ENCODE assay signal across 8 mouse cellular contexts in the genomic region with DNA sequence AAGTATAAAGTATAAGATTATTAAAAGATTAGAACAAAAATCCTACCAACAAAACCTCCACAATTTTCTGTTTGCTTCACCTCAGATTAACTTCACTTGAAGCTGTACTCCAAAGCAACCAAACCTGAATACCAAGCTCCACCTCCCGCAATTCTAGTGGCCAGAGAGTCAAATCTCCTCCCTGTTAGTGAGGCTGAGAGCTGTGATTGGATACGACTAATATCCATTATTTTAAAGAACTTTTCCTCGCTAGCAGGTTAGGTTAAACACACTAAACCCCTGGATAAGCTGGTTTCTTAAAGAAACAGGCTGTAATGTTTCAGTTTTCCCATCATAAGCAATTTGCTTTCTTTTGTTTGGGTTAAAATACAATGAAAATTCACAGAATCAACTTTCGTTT. TPM values are rescaled to one million over a fixed set of nuclear protein-coding genes. Genes with fewer than 3 reads are reported as not detected.
A peak's percentile ranks its signal among the peaks of the same experiment; 100 is the strongest.
DNase-seq lines count a peak whose midpoint lies in the region; ATAC-seq lines count a peak whose summit lies in the region.

No protein-coding gene starts in this region.

- H3K27ac ChIP-seq in intestine, embryonic 14.5 days (ENCODE audit: low read depth): no peak overlapping the region

- ATAC-seq in intestine, embryonic 14.5 days (replicated peaks; ENCODE audit: low FRiP score, low TSS enrichment, low read depth): peak; percentile 93
- peak; percentile 97 for ATAC-seq in megakaryocyte progenitor cell, adult 5-6 weeks (replicated peaks; ENCODE audit: poor library complexity)

- no peaks in the 10 kb centered on the region for H3K9me3 ChIP-seq in intestine, embryonic 14.5 days (ENCODE audit: control insufficient read depth, low read length)

- H3K36me3 ChIP-seq in intestine, embryonic 14.5 days (ENCODE audit: control insufficient read depth, insufficient read depth, low read length): no peaks in the 10 kb centered on the region

- peak; percentile 72 for DNase-seq in urinary bladder, postnatal 14 days (ENCODE audit: low spot score)
- no peak for DNase-seq in urinary bladder, adult 2 months (ENCODE audit: low spot score)
- peak; percentile 74 for DNase-seq in embryo, embryonic 9.5 days (ENCODE audit: extremely low spot score)
- peak; percentile 65 for DNase-seq in gastrocnemius, postnatal 25 days
- peak; percentile 68 for DNase-seq in intestine, embryonic 14.5 days (ENCODE audit: low spot score)
- DNase-seq in left cerebral cortex, postnatal 14 days (ENCODE audit: low spot score in 2 of 2): peak; percentile 79 to 86
- DNase-seq in right cerebral cortex, postnatal 36 days (ENCODE audit: low spot score in 2 of 2): peak; percentile 52 to 83

- H3K4me1 ChIP-seq in intestine, embryonic 14.5 days (replicated peaks; ENCODE audit: control insufficient read depth, insufficient read depth, low read length): peaks cover 6% of the 10 kb centered on the region; the same call in 1 of the 2 replicates

- no peaks in the 10 kb centered on the region for H3K27me3 ChIP-seq in intestine, embryonic 14.5 days (replicated peaks; ENCODE audit: control insufficient read depth, insufficient read depth, low read length)

- peak overlapping the region; percentile 46 for H3K4me2 ChIP-seq in intestine, embryonic 14.5 days (ENCODE audit: low read length)

- H3K4me3 ChIP-seq in intestine, embryonic 14.5 days (ENCODE audit: low read depth, low read length): peak overlapping the region; percentile 67

- 2% methylated on average over 4 of the region's 4 CpGs for WGBS in intestine, embryonic 14.5 days

- H3K9ac ChIP-seq in intestine, embryonic 14.5 days (ENCODE audit: low read length): peak overlapping the region; percentile 51

- intact Hi-C loops in left cerebral cortex, postnatal 14 days (cut with DNase I): no loop called here

RNA-seq across cellular contexts. Expression of a gene that starts 10.5 kb away (rescaled TPM):
- polyA plus RNA-seq in urinary bladder, adult 2 months (2012; rRNA removed): 119 and 181 TPM in 2 replicates
- 10 to 100 TPM; 89.6 to 91.9 TPM for total RNA-seq in gastrocnemius, postnatal 25 days (2021)
- 159 and 172 TPM in 2 replicates for polyA plus RNA-seq in intestine, embryonic 14.5 days (2014; fragmentation: Nextera tagmentation; extraction: Ambion mirVana)
- total RNA-seq in left cerebral cortex, postnatal 14 days (2021): 10 to 100 TPM; 61.7 to 63.4 TPM
- 83.3 and 86.9 TPM in 2 replicates for total RNA-seq in megakaryocyte progenitor cell, adult 5-6 weeks (2015)
- total RNA-seq in megakaryocyte progenitor cell, adult 5-6 weeks (2017): 62.8 and 71.7 TPM in 2 replicates
